Mouse (Mus musculus) right cerebral cortex, postnatal 25 days (tissue): ENCODE data around the gene E130114P18Rik.

Experiments
- DNase-seq: peaks from one replicate; pipeline ENCODE4 v3.0.0; 2022

E130114P18Rik gene

DNA sequence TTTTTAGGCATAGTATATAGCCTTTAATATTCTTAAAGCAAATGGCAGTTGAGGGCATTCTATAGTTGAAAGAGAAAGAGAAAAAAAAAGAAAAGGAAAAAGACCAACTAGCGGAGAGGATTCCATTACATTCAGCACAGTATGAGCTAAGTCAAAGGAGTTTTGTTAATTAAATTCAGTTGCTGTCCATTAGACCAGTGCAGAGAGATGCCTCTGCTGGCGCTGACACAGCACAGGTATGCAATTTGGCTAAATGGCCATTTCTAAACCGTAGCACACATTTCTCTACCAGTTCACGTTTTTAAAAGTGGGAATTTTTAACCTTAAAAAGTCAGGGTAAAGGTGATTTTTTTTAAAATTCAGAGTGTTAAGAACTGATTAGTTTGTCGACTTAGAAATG is 26.8 kb upstream of the E130114P18Rik start:
- DNase-seq = no peak

DNA sequence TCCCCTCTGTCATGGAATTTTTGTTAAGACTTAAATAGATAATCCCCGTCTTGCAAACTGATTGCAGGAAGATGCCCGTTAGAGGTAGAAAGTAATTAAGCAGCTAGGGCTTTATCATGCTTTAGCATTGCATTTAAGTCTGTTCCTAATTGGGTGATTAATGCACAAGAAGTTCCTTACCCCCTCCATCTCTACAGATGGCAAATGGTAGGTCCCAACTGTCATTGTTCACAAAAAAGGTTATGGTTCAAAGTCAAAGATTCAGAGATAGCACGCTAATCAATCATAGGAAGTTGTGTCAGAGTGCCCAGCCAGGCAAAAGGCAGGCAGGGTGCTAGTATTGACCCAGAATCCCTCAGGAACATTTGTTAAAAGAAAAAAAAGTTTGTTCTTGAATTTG is 25.9 kb upstream of the E130114P18Rik start:
- DNase-seq = no peak

DNA sequence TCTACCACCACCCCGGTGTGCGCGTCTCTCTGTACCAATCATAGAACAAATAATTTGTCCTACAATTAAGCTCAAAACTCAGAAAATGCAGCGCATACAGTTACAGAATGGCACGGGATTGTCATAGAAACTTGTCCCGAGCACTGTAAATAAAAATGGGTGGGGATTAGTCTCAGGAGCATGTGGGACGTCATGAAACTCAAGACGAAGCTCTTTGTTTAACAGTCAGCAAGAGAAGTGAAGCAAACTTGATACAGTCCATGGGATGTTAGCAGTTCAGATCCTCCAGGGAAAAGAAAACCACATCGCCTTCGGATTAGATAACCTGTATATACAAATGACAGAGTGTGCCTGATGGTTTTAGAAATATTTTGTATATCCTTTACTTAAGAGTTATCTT is 18.6 kb upstream of the E130114P18Rik start:
- DNase-seq = no peak

DNA sequence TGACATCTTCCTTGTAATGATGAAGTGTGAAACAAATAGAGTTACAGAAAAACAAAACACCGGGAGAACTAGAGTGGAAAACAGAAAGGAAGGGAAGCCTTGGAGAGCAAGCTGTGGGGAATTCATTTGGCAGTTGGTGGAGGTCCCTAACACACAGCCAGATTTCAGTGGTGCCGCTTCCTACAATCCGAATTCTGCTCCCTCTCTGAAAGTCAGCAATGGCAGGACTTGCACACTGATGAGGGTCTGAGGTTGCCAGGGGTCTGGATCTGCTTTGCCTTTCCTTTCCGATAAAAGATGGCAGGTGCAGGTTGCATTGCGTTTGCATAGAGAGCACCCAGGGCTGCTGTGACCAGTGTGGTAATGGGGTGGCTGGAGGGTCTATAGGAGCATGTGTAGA is 18.1 kb upstream of the E130114P18Rik start:
- DNase-seq = no peak

DNA sequence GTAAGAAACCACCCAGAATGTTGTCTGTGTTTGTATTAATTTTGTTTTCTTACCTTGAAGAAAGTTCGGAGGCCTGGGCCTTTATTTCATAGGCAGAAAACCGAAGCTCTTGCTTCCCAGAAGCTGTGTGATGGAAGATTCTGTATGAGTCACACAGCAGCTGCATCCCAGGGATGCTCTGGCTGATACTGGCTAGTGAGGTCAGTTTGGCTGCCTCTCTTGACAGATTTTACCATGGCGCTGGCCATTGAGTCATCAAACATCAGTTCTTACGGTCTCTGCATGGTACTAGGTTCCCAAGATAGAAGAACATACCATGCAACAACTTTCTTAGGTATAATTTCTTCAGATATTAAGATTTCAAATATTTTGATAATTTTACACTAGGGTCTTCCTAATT is 17.0 kb upstream of the E130114P18Rik start:
- DNase-seq = no peak

DNA sequence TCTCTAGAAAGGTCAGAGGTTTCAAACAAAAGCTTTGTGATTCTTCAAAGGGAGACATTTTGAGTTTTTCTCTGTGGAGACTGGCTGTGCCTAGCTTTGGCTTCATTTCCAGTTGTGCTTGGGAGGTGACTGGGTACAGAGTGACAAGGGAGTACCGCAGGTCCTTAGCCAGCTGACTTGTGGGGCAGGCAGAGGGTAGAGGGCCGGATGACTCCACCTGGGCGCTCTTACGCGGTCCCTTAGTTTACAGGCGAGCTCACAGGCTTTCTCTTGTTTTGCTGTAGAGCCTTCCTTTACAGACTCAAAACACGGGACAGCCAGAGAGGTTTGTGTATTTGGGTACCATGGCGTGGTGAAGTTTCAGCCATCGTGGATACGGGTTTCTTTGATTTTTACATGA is 16.1 kb upstream of the E130114P18Rik start:
- no peak for DNase-seq

DNA sequence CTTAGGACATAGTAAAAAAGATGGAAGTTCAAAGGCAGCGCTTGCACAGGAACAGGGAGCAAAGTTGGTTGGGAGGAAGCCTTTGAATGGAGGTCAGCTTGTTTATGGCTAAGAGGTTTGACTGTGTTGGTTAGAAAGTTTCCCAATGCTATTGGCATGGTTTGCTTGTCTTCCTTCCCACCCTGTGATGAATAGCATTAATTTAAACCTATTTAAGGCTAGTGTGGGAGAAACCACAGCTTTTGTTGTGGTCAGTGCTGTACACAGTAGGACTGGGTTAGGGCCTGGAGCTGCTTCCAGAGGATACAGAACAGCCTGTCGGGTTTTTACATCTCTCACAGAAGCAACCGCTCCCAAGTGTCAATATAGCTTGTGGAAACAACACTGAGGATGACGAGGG is 10.7 kb upstream of the E130114P18Rik start:
- DNase-seq = no peak

DNA sequence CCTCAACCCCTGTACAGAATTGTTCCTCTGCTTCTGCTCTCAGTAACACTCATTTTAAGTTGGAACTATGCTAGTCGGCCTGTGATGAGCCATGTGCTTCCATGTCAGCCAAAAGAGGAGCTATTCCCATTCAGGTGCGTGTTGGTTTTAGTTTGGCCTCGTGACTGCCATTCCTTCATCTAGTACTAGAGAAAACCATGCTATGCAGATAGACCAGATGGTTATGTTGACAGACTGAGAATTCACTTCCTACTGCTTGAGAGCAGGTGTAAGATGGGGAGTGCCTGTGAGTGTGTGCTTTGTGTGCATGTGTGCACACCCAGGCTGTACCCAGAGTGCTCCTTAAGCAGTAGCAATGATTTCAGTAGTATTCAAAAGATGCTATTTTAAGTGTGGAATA is 9.6 kb upstream of the E130114P18Rik start:
- peak; percentile 46 for DNase-seq

DNA sequence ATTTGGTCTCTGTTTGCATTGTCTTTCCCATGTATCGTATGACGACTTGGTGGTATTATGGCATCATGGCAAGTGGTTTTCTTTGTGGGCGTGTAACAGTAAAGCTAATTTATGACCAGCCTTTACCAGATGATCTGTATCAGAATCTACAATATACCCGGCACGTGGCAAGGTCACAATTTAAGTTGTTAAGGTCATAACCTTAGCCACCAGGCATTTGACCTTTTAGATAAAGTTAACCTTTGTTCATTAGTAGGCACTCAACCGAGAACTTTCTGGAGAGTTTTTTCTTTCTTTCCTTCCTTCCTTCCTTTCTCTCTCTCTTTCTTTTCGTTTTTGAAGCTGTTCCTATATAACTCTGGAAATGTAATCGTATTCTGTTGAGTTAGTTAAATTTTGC is 8.7 kb upstream of the E130114P18Rik start:
- DNase-seq = no peak

DNA sequence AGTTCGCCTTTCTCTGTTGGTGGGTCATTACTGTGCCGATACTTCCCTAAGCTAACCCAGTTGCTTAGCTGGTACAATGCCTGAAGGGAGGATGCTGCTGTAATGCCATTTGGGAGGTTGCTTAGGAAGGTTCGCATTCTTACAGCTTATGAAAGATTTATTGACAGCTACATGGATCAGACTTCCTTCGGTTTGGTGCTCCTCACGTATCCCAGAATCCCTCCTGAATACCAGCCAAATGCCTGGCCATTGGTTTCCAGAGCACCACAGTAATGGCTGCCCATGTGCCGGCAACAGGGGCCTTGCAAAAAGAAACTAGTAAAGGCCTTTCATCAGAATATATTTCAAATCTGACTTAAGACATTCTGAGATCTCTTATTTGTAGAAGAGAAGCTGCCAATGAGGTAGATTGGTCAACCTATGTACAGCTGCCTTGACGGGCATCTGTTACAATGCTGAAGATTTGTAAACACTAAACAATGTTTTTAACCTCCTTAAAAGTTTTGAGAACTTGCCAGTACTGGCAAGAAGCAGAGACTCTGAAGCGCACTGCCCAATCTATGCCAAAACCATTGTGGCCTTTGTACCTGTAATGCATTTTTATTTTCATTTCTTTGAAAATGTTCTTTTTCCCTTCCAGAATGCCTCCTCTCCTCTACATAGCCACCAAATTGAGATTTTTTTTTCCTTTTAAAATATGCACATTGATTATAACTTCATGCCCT is 7.8 kb upstream of the E130114P18Rik start:
- no peak for DNase-seq

DNA sequence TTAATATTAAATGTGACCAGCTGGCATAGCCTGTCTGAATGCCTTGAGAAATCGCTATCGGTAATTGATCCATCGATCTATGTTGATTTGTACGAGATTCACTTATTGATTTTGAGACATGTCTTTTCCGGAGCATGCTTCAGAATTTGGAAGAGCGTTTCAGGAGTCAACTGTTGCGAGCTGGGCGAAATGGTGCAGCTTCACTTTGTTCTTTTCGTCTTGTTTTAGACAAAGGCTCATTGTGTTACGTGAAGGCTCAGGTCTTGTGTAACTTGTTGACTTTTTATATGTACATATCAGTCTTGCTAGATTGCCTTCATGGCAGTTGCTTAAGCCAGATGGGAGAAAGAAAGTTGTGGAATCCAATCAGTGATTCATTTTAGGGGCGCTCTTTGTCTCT is 6.4 kb upstream of the E130114P18Rik start:
- no peak for DNase-seq

DNA sequence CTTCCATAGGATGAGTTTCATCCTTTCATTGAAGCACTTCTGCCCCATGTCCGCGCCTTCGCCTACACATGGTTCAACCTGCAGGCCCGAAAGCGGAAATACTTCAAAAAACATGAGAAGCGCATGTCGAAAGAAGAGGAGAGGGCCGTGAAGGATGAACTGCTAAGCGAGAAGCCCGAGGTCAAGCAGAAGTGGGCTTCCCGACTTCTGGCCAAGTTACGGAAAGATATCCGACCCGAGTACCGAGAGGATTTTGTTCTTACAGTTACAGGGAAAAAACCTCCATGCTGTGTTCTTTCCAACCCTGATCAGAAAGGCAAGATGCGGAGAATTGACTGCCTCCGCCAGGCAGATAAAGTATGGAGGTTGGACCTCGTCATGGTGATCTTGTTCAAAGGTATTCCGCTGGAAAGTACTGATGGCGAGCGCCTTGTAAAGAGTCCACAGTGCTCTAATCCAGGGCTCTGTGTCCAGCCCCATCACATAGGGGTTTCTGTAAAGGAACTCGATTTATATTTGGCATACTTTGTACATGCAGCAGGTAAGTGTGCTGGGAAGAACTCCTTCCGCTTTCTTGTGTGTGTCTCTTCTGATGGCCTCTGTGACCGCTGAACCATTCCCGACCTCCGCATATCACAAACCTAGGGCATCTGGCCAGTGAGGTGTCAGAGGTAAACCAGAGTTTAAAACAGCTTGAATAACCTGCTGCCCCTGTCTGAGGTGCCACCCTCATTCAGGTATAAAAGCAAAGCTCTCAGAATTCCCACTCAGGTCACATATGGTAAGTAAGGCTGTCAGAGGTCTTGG is 5.4 kb upstream of the E130114P18Rik start:
- no peak for DNase-seq

DNA sequence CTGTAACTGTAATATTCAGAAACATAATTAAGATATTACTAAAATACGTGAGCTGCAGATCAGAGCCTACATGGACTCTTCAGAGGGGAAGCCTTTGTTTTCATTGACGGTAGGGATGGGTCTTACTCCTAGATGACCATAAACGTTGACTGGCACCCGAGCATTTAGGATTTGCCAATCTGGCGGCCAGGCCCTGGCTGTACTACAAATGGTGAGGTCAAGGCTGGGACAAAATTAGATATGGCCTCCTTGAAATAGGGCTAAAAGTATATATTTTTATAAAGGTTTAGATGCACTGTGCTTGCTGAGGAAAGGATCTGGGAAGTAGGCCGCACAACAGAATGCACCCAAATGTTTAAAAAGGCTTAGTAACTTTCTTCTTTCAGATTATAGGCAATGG is 4.6 kb upstream of the E130114P18Rik start:
- DNase-seq = no peak

DNA sequence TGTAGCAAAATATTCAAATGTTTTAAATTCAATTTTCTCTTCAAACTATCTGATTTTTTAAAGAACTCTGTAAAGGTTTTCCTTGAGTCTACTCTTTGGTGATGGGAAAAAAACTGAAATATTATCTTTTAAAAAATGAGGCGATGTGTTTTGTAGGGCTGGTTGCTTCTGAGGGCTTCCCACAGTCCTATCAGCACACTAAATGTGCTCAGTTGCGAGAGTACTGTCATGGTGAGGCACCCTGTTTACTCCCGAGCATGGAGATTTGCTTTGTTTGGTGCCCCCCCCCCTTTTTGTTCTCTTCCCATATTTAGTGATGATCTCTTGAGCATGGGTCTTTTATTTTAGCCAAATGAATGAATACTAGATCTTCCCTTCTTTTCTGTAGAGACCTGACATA is 4.2 kb upstream of the E130114P18Rik start:
- DNase-seq = no peak

DNA sequence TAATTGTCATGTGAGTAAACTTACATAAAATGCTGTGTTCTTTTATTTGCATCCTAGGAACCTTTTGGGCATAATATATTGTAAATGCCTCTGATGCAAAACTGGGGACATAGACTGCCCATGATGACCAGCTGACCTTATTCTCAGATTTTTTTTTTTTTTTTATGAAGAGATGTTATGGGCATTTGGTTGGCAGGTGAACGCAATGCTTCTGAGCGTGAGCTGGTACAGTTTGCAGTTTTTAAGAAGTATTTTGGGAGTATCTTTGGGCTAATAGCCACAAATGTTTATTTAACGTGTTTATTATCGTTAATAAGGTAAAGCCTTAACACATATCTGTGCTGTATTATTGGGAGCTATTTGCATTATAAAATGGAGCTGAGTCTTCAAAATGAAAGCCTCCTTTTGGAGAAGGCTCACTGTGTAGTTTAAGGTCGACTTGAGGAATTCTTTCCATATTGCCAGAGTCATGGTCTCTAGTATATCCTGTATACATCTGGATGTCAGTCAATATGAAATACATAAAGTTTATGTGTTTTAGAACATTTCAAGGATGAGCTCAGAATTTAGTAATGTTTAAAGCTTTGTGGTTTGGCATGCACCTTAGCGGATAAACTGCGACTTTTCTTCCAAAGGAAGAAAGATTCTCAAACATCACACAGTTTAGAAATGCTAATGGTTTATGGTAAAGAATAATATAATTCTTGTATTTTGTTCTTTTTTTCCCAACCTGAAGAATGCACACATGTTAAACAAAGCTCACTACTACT is 3.0 kb upstream of the E130114P18Rik start:
- no peak for DNase-seq

DNA sequence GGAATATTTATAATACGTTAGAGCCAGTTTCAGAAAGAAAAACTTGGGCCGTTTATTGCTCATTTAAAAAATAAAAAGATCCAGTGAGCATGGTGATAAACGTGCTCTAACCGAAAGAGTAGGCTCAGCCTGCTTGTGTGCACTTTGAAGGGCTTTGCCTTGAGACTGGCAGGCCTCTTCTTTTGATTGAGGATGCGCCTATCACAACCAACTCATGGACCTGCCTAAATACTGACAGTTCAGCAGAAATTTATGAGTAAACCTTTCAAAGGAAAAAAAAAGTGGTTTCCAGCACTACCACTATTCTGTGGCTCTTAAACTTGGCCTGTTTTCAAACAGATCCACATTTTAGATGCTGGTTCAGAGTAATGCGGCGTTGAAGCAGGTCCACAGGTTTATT is 2.1 kb upstream of the E130114P18Rik start:
- DNase-seq = no peak

DNA sequence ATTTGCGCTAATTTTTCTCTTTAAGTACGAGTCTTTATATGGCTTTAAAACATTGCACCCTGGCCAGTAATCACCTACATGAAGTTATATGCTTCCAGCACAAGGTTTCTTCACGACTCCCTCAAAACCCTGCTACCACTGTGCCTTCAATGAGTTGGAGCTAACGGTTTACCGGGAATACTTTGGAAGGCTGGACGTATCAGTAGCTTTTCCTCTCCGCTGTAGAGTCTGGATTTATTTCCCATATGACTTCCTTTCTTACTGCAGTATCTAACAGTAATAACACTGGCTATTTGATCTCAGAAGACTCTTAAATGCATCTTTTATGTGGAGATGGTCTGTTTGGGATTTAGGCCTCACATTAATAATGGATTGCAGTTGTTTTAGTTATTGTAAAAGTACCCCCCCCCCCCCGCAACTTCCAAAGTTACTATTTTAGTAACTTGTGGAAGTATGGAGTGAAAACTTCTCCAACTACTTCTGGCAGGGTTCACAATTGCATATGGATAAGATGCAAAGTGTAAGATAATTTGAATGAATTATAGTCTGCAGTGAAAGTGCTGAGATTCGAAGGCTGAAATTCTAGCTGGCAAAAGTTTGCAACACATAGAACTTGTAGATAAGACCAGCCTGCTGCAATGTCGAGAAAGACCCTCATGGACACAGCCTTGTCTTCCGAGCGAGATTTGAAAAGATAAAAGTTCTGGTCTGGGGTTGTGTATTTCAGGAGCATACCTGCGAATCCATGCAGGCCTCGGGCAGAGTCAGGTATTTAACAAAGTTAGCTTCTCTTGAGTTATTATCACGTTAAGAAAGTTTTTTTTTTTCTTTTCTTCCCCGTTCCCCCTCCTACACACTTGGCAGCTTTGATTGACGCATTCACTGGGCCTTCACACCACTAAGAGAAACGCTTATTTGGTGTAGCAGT is 1.4 kb upstream of the E130114P18Rik start:
- no peak for DNase-seq

DNA sequence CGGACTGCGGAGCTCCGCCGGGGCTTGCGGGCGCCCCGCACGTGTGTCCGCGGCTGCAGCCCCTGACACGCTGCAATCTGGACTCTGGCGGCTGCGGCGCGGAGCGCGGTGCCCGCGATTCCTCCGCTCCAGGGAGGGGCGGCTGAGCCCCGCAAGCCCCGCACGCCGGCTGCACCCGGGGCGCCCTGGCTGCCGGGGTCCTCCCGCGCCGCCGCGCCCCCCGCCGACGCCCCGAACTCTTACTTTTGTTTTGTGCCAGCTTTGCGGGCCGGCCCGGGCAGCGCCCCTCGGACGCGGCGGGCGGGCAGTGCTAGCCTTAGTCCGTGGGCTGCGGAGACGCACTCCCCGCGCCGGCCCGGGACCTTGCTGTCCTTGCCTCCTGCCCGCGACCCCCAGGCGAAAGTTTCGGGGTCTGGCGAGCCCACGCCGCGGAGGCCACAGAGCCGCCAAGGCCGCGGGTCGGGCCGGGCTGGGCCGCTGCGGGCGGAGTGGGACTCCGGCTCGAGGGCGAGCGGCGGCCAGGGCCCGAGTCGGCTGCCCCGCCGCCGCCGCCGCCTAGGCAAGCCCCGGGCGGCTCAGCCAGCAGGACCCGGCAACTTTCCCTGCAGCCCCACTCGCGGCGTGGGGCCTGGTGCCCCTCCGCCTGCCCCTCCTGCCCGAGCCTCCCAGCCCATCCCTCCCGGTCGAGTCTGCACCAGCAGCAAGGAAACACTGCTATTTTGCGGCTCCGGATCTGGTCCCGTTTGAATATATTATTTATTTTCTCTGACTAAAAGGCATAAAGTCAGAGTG is 529 bp upstream of the E130114P18Rik start:
- DNase-seq = peak; percentile 38

DNA sequence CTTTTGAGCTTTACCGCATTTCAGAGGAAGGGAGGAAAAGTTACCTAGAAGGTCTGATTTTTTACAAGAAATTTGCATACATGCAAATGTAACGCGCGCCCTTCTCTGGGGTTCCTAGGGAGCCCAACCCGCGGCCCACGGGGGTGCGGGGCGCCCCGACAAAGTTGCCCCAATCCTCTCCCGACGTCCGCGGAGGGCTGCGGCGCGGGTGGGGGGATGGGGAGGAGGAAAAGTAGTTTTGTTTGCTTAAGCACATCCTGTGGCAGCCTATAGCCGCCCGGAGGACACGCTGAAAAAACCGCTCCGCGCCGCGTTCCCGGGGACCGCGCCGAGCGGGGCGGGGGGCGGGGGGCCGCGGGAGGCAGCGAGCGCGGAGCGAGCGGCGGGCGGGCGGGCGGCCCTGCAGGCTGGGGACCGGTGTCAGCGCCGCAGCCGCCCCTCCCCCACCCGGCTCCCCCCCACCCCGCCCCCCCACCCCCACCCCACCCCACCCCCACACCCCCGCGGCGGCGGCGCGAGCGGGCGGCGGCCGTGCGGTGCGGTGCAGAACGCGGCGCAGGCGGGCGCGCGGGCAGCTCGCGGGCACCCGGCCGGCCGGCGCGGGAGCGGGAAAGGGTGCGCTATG is 685 bp downstream of the E130114P18Rik start:
- DNase-seq = peak; percentile 45

DNA sequence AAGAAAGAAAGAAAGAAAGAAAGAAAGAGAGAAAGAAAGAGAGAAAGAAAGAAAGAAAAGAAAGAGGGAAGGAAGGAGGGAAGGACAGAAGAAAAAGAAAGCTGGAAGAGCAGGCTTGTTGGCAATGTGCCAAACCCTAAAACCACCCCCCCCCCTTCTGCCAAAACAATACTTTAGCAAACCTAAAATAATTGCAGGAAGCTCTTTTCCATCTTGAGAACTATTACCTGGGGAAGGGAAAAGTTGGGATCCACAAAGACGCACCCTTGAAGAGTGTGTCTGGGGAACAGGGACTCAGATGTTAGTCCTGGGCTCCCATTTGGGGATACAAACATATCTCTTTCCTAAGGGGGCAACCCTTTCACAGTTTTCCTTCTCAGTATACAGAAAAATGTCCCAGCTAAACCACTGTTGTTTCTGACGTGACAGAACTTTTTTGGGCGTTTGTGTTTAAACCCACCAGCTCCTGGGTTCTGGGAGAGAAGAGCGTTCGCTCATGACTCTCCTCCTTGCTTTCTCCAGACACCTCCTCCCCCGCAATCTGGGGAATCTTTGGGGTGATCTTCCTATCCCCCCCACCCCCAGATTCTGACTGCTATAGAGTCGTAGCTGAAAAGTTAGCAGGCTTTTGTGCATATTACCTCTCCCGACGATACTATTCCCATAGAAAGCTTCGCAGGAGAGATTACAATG is 1.3 kb downstream of the E130114P18Rik start:
- DNase-seq = no peak
